Mouse (Mus musculus) forebrain, embryonic 16.5 days (tissue): ENCODE measurements at regions not wholly inside any gene's neighbourhood (a gene's known extent, or its start where the extent isn't known, plus 50 kb on each side); places are given as distances from the start of the nearest gene placed in this dataset.

Experiments used
- ATAC-seq: fragments of 200-750 bp; cut with Nextera tagmentation; 2 replicates; pipeline ENCODE4 v1.8.0; 2017; ENCODE audit warnings: mild to moderate bottlenecking, moderate library complexity
- H3K27ac ChIP-seq: fragments of 300-500 bp; sonication (generic); 2 replicates; pipeline ENCODE4 v1.5.1; 2014; ENCODE audit warnings: low read length, control low read depth
- H3K27me3 ChIP-seq: fragments of 300-500 bp; sonication (generic); replicated peaks from 2 replicates; pipeline ENCODE4 v1.6.1; 2014; ENCODE audit warnings: low read length; ENCODE audit not compliant: control insufficient read depth, insufficient read depth
- H3K36me3 ChIP-seq: fragments of 300-500 bp; sonication (generic); 2 replicates; pipeline ENCODE4 v1.6.1; 2014; ENCODE audit not compliant: control insufficient read depth, insufficient read depth
- H3K4me1 ChIP-seq: fragments of 300-500 bp; sonication (generic); replicated peaks from 2 replicates; pipeline ENCODE4 v1.6.1; 2014; ENCODE audit warnings: low read length; ENCODE audit not compliant: control insufficient read depth, insufficient read depth
- H3K4me2 ChIP-seq: fragments of 300-500 bp; sonication (generic); 2 replicates; pipeline ENCODE4 v1.6.1; 2014; ENCODE audit warnings: mild to moderate bottlenecking, low read length, control low read depth
- H3K4me3 ChIP-seq: fragments of 300-500 bp; sonication (generic); replicated peaks from 2 replicates; pipeline ENCODE4 v1.5.1; 2014; ENCODE audit warnings: mild to moderate bottlenecking, low read length, control low read depth
- H3K9ac ChIP-seq: fragments of 300-500 bp; sonication (generic); replicated peaks from 2 replicates; pipeline ENCODE4 v1.6.1; 2014; ENCODE audit warnings: low read depth, low read length, control low read depth
- H3K9me3 ChIP-seq: fragments of 300-500 bp; sonication (generic); 2 replicates; pipeline ENCODE4 v1.6.1; 2016; ENCODE audit warnings: low read length; ENCODE audit not compliant: control insufficient read depth
- WGBS: fragments of 180-500 bp; shearing (Covaris S2); extraction: QIAGEN DNeasy Blood & Tissue Kit; methylation state at CpG from one replicate; pipeline ENCODE4 v1.1.7; 2014; 5-methylcytosine and 5-hydroxymethylcytosine counted together

DNA sequence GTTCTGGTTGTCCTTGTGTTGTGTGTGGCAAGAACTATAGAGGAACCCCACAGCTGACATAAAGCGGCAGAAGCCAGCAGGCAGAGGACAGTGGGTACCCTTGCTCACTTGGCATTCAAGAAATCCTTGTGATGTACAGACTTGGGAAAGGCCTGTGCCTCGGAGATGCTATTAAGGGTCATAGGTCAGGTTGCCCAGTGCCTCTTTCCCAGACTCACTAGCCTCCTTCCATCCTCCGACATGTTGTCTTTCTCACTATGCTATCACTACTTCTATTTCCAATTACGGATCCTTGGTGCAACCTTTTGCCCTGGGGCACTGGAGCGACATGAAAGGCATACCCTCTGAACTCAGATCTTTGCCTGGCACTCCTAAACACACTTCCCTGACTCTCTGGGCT lies 235.6 kb downstream of the Csl start:
- Histone ChIP-seq H3K4me3 (no peak overlapping the region), H3K36me3 (no peaks in the 10 kb centered on the region), H3K27ac (no peak overlapping the region), H3K4me1 (peaks cover 7% of the 10 kb centered on the region; the same call in 1 of the 2 replicates), H3K4me2 (no peak overlapping the region), H3K9ac (no peak overlapping the region), H3K9me3 (no peaks in the 10 kb centered on the region), H3K27me3 (no peaks in the 10 kb centered on the region)
- no peak for ATAC-seq
- WGBS: 87% methylated on average over 5 of the region's 5 CpGs

DNA sequence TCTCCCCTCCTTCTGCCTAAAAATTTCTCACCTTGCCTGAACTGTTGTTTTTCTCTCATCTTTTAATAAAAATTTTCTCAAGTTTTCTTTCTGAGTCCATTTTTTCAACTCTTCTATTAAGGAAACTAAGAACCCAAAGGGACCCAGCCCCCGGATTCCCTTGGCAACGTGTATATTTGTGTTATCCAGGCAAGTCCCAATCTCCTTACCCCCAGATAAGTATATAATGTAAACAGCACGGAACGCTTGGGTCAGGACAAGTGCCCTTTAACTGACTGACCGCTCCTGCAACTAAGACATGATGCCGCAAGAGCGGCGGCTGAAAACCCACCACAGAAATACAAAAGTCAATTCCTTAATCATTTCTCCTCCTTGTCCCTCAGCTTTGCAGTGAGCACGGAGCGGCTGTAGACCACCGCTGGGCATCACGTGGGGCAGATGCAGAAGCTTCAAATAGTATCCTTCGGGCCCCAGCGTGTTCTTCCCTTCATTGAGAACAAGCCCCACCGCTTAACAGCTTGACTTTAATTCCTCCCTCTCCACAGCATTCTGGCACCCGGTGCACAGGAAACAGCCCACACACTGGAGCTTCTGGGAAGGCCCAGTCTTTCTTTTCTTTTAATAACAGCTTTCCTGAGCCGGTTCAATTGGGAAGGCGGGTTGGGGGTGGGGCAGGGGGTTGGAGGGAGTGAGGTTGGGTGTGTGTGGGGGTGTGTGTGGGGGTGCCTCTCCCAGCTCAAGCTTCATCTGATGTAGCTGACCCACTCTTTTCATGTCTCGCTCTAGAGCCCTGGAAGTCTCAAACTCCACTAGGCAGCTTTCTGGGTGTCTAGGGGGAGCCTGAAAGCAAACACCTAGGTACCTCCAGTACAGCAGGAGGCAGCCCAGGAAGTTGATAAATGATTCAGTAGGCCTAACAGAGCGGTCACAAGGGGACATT lies 234.9 kb downstream of the Csl start:
- H3K27me3 ChIP-seq: no peaks in the 10 kb centered on the region
- no peak overlapping the region for H3K4me3 ChIP-seq
- no peaks in the 10 kb centered on the region for H3K9me3 ChIP-seq
- WGBS: 38% methylated on average over 20 of the region's 20 CpGs
- H3K36me3 ChIP-seq: no peaks in the 10 kb centered on the region
- peaks cover 9% of the 10 kb centered on the region for H3K4me1 ChIP-seq
- H3K4me2 ChIP-seq: no peak overlapping the region
- H3K9ac ChIP-seq: no peak overlapping the region
- no peak overlapping the region for H3K27ac ChIP-seq
- peak; percentile 61 for ATAC-seq

DNA sequence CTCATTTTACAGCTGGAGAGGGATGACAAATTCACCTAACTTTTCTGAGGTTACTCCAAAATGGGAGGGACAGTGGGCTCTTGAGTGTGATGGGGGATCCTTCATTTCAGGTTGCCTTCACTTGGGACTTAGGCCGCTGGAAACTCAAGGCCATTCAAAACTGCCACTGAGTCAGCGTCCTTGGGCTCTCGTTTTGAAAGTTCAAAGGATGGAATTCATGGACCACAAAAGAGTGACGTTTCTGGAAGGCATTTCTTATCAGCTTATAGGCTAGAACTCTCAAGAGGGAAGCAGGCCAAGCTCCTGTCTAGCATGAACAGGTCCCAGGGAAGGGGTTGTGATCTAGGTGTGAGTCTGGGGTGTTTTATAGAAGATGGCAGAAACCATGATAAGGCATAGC lies 233.3 kb downstream of the Csl start:
- Histone ChIP-seq H3K9me3 (no peaks in the 10 kb centered on the region), H3K36me3 (no peaks in the 10 kb centered on the region), H3K4me2 (no peak overlapping the region), H3K4me1 (peaks cover 9% of the 10 kb centered on the region), H3K9ac (no peak overlapping the region), H3K4me3 (no peak overlapping the region), H3K27ac (no peak overlapping the region), H3K27me3 (no peaks in the 10 kb centered on the region)
- 88% methylated on average over 4 of the region's 4 CpGs for WGBS
- ATAC-seq: no peak

DNA sequence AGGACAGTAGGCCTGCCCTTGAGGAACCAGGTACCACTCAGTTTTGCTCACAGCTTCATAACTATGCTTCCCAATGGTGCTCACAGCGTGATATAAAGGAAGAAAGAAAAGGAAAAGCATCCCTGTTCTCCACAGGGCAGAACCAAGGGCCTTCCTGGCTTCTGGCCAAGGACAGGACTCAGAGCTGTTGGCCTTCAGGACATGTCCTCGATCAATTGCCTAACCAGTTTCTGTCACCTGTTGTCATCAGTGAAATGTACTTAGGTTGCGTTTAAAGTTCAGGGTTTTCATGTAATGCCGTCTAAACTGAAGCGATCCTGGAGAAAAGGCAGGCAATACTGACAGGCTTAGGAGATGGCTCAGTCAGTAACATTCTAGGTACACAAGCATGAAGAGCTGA lies 232.9 kb downstream of the Csl start:
- H3K9me3 ChIP-seq: no peaks in the 10 kb centered on the region
- WGBS: 94% methylated on average over 5 of the region's 5 CpGs
- no peak overlapping the region for H3K27ac ChIP-seq
- no peaks in the 10 kb centered on the region for H3K36me3 ChIP-seq
- no peaks in the 10 kb centered on the region for H3K27me3 ChIP-seq
- H3K9ac ChIP-seq: no peak overlapping the region
- H3K4me2 ChIP-seq: no peak overlapping the region
- no peak overlapping the region for H3K4me3 ChIP-seq
- H3K4me1 ChIP-seq: peaks cover 11% of the 10 kb centered on the region
- no peak for ATAC-seq

DNA sequence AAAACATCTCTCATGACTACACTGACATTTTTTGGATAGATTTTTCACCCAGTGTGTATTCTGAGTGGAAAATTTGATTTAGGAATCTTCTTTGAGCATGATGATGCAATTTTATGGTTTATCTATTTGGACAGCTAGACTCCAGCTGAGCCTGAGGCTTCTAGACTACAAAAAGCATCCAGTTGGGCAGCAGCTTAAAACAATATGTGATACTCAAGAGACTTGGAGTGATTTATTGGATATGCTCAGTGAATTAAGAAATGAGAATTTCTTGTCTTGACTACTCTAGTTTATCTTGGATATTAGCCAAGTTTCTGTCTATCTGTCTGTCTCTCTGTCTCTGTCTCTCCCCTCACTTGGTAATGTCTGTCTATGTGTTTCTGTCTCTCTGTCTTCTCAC lies 228.4 kb downstream of the Csl start:
- H3K27ac ChIP-seq: no peak overlapping the region
- no peaks in the 10 kb centered on the region for H3K9me3 ChIP-seq
- no peaks in the 10 kb centered on the region for H3K27me3 ChIP-seq
- no peak overlapping the region for H3K9ac ChIP-seq
- no peak for ATAC-seq
- no peaks in the 10 kb centered on the region for H3K36me3 ChIP-seq
- peaks cover 15% of the 10 kb centered on the region for H3K4me1 ChIP-seq
- H3K4me2 ChIP-seq: no peak overlapping the region
- no peak overlapping the region for H3K4me3 ChIP-seq

DNA sequence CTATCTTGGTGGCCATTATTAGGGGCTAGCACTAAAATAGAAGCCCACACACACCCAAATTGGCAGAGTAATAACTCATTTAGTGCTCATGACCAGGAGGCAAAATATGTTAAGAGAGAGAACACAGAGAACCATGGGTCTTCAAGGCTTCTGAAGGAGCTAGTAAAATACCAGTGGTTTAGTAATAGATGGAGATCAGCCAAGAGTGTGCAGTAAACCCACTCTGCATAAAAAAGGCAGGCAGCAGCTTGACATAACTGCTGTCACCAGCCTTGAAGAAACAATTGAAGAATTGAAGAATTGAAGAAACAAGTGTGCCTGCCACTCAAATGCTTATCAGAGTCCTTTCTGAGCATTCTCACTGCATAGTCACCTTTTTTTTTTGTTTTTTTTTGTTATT lies 227.9 kb downstream of the Csl start:
- H3K4me1 ChIP-seq: peaks cover 15% of the 10 kb centered on the region
- H3K4me2 ChIP-seq: no peak overlapping the region
- H3K9ac ChIP-seq: no peak overlapping the region
- H3K27me3 ChIP-seq: no peaks in the 10 kb centered on the region
- no peaks in the 10 kb centered on the region for H3K9me3 ChIP-seq
- H3K27ac ChIP-seq: no peak overlapping the region
- ATAC-seq: peak; percentile 73
- H3K36me3 ChIP-seq: no peaks in the 10 kb centered on the region
- H3K4me3 ChIP-seq: no peak overlapping the region

DNA sequence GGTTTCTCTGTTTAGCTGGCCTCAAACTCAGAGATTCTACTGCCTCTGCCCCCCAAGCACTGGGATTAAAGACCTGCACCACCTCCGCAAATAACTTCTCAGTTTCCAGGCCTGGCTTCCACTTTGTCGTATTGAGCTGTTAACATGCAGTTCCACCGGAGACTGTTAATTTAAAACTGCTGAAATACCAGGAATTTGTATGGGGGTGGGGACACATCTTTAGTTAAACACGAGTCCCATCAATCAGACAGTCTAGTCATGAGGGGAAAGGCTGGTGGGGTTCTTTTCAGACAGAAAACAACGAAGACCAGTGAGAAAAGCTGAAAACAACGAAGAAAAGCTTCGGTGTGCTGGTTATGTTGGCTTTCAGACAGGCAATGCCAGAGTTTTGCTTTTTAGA lies 227.5 kb downstream of the Csl start:
- Histone ChIP-seq H3K27me3 (no peaks in the 10 kb centered on the region), H3K9me3 (no peaks in the 10 kb centered on the region), H3K27ac (peak overlapping the region; percentile 46), H3K36me3 (no peaks in the 10 kb centered on the region), H3K9ac (no peak overlapping the region), H3K4me2 (no peak overlapping the region), H3K4me1 (peaks cover 15% of the 10 kb centered on the region), H3K4me3 (no peak overlapping the region)
- WGBS: 15% methylated on average over 7 of the region's 7 CpGs
- ATAC-seq: peak; percentile 42

DNA sequence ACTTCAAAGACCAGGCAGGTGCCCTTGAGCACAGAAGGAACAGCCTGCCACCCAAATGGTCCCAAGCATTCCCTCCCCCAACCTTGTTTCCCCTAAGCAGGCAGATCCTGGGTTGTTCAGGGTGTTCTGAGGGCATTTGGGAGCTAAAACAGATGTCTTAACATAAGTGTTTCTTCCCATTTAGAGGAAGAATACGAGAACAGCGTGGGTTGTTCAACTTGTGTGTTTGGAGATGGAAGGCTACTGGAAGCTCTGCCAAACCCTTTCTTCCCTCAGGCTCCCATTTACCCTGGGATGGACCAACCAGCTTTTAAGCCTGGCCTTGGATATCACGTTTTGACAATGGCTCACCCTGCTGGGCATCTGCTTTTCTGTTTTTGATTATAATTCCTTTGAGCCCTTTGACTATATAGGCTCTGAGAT lies 226.8 kb downstream of the Csl start:
- ATAC-seq: 0 out of 2 replicates have a peak, but pooled peaks have one; percentile 16

DNA sequence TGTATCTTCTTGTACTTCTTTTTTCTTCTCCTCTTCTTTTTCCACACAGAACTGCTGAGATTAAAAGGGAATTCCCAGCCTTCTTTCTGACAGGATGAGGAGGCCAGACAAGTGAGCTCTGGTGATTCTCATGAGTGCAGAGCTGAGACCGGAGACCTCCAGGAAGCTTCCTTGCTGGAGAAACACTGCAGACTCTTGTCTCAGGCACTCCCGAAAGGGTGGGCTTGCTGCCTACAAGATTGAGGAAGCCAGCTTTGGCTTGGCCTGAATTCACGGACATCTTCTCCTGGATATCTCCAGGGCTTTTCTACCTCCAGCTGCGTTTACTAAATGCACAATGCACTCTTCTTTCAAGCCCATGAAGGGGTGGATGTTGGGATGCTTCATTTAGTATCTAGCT lies 226.0 kb downstream of the Csl start:
- ATAC-seq: no peak
- H3K4me1 ChIP-seq: peaks cover 15% of the 10 kb centered on the region
- no peak overlapping the region for H3K4me3 ChIP-seq
- 82% methylated on average over 4 of the region's 4 CpGs for WGBS
- H3K36me3 ChIP-seq: no peaks in the 10 kb centered on the region
- no peaks in the 10 kb centered on the region for H3K9me3 ChIP-seq
- no peak overlapping the region for H3K27ac ChIP-seq
- H3K4me2 ChIP-seq: no peak overlapping the region
- H3K9ac ChIP-seq: no peak overlapping the region
- H3K27me3 ChIP-seq: no peaks in the 10 kb centered on the region

More for the DNA sequence above, 226.8 kb downstream of the Csl start:
- H3K9ac ChIP-seq: no peak overlapping the region
- no peaks in the 10 kb centered on the region for H3K9me3 ChIP-seq
- peaks cover 15% of the 10 kb centered on the region for H3K4me1 ChIP-seq
- H3K4me2 ChIP-seq: no peak overlapping the region
- no peak overlapping the region for H3K4me3 ChIP-seq
- H3K27ac ChIP-seq: peak overlapping the region; percentile 39; the same call in 1 of the 2 replicates
- no peaks in the 10 kb centered on the region for H3K36me3 ChIP-seq
- 23% methylated on average over 3 of the region's 3 CpGs for WGBS
- no peaks in the 10 kb centered on the region for H3K27me3 ChIP-seq
